Mouse (Mus musculus): Measurements from ENCODE around the gene Ikzf4.
A peak's percentile ranks its signal among the peaks of the same experiment; 100 is the strongest.
"Not testable (repeated sequence)": the region's sequence is repeated elsewhere in the genome, so short reads cannot be mapped to it uniquely, and the experiment has no call there.

Ikzf4 gene

GRCm38 (mm10) chr10:128640891-128641290, 4.9 kb downstream of the Ikzf4 start:
- DNase-seq (ENCODE audit: low spot score in 2 of 2), result no peak

GRCm38 (mm10) chr10:128639999-128640398, 5.8 kb downstream of the Ikzf4 start:
- no peak for DNase-seq (ENCODE audit: low spot score in 2 of 2)

DNA sequence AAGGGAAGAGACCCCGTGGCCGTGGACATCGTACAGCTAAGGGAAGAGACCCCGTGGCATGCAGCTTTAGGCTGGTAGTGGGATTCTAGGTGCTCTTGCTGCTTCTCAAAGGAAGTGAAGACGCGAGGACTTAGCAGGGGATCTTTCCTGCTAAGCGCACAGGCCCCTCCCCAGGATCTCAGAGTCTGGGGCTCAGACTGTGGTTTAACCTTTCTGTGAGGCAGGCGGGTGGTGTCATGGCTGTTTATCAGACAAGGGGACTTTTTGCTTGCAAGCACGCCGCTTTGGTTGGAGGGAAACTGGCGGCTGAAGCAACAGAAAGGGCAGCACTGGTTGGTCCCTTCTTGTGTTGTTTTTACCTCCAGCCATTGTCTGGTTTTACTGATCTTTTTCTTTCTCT, 8.8 kb downstream of the Ikzf4 start:
- no peak for DNase-seq (ENCODE audit: low spot score in 2 of 2)

GRCm38 (mm10) chr10:128636561-128636960, 9.2 kb downstream of the Ikzf4 start:
- DNase-seq (ENCODE audit: low spot score in 2 of 2), result no peak

GRCm38 (mm10) chr10:128635697-128636096, 10.1 kb downstream of the Ikzf4 start:
- DNase-seq (ENCODE audit: low spot score in 2 of 2), result no peak

DNA sequence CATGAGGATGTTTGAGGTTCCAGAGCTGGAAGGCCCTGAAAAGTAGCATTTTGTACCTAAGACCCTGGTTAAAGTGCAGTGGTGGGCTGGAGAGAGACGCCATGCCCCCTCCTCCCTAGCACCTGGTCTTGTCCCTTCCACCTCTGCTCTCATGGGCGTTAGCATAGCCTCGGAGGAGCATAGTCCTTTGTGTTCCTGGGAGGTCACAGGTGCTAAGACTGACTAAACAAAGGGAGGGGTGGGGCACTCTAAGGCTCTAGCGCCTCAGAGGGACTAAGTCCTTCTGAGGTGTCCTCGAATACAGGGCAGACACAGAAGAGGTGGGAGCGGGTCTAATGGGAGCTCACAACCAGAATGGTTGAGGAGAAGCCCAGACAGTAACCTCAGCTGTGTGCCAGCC, 14.2 kb downstream of the Ikzf4 start:
- no peak for DNase-seq (ENCODE audit: low spot score in 2 of 2)

DNA sequence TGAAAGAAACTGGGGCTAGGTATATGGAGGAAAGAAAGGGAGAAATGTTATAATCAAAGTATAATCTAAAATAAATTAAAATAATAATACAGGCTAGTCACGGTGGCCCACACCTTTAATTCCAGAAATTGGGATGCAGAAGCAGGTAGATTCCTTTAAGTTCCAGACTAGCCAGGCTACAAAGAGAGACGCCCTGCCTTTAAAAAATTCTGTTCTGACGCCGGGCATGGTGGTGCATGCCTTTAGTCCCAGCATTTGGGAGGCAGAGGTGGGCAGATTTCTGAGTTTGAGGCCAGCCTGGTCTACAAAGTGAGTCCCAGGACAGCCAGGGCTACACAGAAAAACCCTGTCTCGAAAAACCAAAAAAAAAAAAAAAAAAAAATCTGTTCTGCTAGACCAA, 15.5 kb downstream of the Ikzf4 start:
- DNase-seq (ENCODE audit: low spot score in 2 of 2), result not testable (repeated sequence)

DNA sequence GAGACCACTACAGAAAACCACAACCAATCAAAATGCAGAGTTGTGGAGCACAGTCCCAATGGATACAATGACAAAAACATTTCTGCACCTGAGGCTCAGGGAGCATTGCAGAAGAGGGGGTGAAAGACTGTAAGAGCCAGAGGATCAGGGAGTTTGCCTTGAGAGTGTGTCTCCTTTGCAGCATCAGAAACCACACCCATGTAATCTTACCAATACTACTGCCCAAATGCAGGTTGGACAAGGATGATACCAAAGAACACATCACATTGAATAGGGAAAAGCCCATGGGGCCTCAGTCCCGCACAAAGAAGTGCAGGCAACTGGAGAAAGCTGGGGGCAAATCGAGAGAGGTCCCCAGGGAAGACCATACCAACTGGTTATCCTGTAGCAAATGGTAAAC, 16.0 kb downstream of the Ikzf4 start:
- no peak for DNase-seq (ENCODE audit: low spot score in 2 of 2)

GRCm38 (mm10) chr10:128627398-128628317, 18.1 kb downstream of the Ikzf4 start:
- no peak for DNase-seq (ENCODE audit: low spot score in 2 of 2)

DNA sequence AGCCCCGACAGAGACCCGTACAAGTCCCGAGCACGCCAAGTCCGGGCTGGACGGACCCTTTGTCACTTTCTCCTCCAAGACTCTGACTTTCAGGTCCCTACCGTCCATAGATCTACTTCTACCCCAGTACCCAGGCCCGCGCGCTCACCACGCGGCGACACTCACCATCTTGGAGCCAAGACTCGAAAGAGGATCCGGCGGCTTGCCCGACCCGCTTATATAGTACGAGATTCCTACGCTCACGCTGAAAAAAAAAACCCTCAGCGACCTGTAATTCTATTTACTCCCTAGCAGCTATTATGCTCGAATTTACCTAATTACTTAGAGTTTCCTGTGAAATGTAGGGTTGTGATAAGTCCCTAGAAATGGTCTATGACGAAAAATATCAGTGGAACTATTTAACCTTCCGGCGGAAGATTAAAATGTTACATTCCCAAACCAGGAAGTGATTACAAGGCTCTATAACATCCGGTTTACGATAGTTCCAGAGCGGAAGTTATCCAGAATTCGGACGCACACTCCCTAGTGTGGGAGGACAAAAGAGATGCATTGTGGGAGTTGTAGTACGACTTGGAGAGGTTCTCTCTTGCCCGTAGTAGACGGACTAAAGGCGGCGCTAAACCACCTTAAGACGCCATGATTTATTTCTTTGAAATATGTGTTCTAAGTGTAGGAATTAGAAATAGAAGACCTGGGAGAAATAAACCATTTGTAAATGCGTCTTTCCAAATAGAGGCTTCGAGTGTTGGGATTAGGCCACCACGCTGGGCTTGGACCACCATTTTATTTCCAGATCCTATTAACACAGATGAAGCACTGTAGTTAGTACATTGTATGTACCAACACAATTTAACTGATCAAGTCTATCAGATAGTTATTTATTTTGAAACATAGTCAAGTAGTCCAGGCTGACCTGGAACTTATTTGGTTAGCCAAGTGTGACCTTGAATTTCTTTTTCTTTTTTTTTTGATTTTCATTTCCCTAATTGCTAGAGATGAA, 19.2 kb downstream of the Ikzf4 start, which contains the start of gene Rps26:
Gene Rps26 (minus strand): TSS at position 437 of the 1,000 bp plus-strand sequence.
- DNase-seq (ENCODE audit: low spot score in 2 of 2), result peak; percentile 70 to 83

- DNase-seq (ENCODE audit: low spot score in 2 of 2), result no peak
These were observed 20.4 kb downstream of the Ikzf4 start for GRCm38 (mm10) chr10:128625287-128625894.

GRCm38 (mm10) chr10:128623106-128623613, 22.6 kb downstream of the Ikzf4 start:
- DNase-seq (ENCODE audit: low spot score in 2 of 2), result not testable (repeated sequence)

DNA sequence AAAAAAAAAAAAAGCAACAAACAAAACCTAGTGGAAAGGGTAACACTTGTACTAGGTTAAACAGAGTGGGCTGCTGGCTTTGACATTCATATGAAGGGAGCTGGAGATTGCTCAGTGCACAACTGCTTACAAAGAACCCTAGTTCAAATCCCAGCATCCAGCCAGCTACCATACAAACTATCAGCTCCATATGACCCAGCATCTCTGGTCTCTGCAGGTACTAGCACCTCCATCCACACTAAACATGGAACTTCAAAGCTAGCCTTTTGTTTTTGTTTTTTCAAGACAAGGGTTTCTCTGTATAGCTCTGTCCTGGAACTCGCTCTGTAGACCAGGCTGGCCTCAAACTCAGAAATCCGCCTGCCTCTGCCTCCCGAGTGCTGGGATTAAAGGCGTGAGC, 23.1 kb downstream of the Ikzf4 start:
- DNase-seq (ENCODE audit: low spot score in 2 of 2), result no peak

GRCm38 (mm10) chr10:128621986-128622520, 23.7 kb downstream of the Ikzf4 start:
- no peak for DNase-seq (ENCODE audit: low spot score in 2 of 2)

GRCm38 (mm10) chr10:128620241-128620640, 25.6 kb downstream of the Ikzf4 start:
- no peak for DNase-seq (ENCODE audit: low spot score in 2 of 2)

DNA sequence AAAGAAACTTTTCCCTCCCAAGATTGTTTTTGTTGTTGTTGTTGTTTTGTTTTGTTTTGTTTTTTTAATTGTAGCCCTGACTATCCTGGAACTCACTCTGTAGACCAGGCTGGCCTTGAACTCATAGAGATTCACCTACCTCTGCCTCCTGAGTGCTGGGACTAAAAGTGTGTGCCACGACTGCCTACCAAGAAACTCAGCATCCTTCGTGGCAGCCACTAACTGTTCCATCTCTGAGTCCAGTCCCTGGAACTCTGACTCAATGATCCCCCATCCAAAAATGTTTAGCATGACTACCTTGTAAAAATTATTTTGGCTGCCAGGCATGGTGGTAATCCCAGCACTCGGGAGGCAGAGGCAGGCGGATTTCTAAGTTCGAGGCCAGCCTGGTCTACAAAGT, 26.6 kb downstream of the Ikzf4 start:
- DNase-seq (ENCODE audit: low spot score in 2 of 2), result not testable (repeated sequence)

DNA sequence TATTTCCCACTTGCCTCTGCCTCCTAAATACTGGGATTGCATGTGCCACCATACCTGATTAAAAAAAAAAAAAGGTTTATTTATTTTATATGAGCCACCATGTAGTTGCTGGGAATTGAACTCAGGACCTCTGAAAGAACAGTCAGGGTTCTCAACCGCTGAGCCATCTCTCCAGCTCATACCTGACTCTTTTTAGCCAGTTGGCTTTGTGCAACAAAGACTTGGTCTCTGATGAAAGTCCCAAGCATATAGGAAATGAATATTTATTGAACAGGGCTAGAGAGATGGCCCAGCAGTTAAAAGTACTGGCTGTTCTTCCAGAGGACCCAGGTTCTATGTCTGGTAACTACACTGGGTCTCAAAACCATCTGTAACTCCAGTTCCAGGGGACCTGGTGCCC, 27.2 kb downstream of the Ikzf4 start:
- DNase-seq (ENCODE audit: low spot score in 2 of 2), result no peak

DNA sequence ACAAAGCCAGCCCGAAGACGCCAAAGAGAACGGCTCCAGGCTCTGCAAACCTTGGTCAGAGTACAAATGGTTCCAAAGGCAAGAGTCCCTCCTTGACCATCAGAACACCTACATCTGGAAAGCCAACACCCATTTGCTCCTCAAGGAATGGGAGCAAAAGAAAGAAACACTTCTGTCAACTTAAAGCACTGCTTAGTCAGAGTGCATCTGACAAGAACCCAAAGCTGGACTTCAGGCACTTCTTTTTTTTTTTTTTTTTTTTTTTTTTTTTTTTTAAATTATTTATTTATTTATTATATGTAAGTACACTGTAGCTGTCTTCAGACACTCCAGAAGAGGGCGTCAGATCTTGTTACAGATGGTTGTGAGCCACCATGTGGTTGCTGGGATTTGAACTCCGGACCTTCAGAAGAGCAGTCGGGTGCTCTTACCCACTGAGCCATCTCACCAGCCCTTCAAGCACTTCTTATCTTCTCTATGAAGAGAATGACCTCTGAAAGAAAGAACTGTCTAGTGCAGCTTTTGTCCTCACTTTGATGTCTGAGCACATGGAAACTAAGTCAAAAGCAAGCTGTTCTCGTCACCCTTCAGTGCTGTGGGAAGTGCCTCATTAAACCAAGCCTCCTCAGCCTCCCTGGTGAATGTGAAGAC, 29.9 kb downstream of the Ikzf4 start:
- not testable (repeated sequence) for DNase-seq (ENCODE audit: low spot score in 2 of 2)

DNA sequence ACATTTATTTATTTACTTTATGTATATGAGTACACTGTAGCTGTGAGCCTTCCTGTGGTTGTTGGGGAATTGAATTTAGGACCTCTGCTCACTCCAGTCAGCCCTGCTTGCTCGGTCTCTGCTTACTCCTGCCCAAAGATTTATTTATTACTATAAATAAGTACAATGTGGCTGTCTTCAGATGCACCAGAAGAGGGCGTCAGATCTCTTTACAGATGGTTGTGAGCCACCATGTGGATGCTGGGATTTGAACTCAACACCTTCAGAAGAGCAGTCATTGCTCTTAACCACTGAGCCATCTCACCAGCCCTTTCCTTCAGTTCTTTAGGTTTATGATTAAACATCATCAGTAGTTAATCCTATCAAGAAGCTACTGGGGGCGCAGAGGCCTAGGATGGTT, 30.9 kb downstream of the Ikzf4 start:
- no peak for DNase-seq (ENCODE audit: low spot score in 2 of 2)

GRCm38 (mm10) chr10:128613820-128614219, 32.0 kb downstream of the Ikzf4 start:
- DNase-seq (ENCODE audit: low spot score in 2 of 2), result not testable (repeated sequence)

GRCm38 (mm10) chr10:128613154-128613440, 32.7 kb downstream of the Ikzf4 start:
- no peak for DNase-seq (ENCODE audit: low spot score in 2 of 2)
